Mouse (Mus musculus) kidney, adult 9 months (tissue): ENCODE results near the gene Serpinb1c.
"Not testable (repeated sequence)": the region's sequence is repeated elsewhere in the genome, so short reads cannot be mapped to it uniquely, and the experiment has no call there.

Source experiments
- DNase-seq: peaks from one replicate; pipeline ENCODE4 v3.0.0; 2022

Gene Serpinb1c

GRCm38 (mm10) chr13:32864529-32864928 is 33.5 kb downstream of the Serpinb1c start:
- not testable (repeated sequence) for DNase-seq

DNA sequence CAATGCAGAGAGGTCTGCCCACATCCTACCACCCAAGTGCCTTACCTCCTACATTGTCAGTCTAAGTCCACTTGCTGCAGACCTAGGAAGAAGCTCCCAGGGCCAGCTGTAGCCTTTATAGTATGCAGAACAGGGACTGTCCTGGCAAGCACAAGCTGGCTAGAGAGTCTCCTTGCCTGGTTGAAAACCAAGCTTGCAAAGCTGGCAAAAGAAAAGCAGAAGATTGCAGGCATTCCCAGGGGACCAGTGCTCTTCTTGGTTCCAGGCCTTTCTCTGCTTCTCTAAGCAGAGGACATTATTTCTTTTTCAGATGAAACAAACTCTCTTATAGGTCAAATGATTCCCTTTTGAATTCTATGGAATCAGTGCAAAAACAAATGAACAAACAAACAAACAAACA is 34.6 kb downstream of the Serpinb1c start:
- no peak for DNase-seq

GRCm38 (mm10) chr13:32860821-32861220 is 37.2 kb downstream of the Serpinb1c start:
- DNase-seq = no peak

DNA sequence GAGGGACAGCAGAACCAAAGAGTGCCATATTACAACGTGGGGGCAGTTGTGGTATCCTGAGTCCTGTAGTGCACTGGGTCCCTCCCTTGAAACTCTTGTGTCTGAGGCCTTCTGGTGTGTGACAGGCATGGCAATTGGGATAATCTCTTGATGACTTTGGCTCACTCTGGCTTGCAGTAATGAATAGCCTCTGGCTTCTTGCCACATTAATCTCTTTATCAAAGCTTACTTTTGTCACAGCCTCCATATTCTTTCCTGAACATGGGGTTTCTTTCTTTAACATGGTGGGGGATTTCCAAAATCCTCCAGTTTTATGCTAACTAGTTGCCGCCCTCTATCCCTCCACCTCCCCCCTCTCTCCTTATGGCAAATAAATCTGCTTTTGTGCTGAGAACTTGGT is 44.9 kb downstream of the Serpinb1c start:
- DNase-seq = no peak

DNA sequence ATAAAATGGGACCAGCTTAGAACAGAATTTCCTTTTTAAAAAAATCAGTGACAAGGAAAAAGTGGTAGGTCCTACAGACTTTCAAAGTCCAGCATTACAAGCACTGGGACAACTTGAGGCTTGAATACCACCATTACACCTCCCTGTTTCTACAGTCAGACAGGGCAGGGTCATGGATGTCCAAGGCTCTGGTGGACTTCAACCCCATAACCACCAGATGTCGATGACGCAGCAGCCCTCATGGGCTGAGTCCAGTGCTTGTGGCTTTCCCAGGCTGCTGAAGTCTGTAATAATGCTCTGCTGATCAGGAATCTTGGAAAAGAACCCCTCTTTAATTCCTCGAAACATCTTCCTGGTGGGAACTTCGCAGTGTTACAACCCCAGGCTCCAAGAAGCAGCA is 45.5 kb downstream of the Serpinb1c start:
- peak; percentile 25 for DNase-seq

- peak; percentile 61 for DNase-seq
Observed at GRCm38 (mm10) chr13:32851967-32852366, 46.0 kb downstream of the Serpinb1c start.

DNA sequence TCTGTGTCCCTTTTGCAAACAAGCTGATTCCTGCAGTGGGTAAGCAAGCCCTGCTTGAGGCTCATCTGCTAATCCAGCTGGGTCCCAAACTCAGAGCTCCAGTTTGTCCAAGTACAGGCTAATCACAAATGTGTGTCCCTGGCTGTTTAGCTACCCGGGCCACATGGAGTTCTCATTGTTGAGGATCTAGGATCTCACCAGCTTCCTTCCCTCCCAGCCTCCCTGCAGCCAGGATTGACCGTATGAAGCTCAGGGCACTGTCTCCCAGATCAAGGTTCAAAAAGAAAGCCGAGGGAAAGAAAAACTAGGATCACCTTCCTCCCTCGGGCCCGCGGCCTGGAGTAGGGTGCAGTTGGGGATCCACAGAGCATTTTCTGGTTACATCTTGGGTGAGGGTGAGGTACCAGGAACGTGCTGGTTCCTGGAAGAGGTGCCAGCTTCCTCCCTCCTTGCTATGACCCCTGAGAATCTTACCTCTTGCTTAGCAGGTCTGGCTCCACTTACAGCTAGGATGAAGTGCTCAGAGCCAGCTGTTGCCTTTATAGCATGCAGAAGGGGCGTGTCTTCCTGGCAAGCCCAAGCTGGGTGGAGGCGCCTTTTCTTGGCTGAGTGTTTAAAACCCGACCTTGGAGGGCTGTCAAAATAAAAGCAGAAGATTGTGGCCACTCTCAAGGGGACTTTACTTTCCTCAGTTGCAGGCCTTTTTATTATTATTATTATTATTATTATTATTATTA is 47.2 kb downstream of the Serpinb1c start, which contains the start of gene Serpinb1a:
Gene Serpinb1a (minus strand): TSS at position 518 of the 737 bp plus-strand sequence.
- peak; percentile 64 for DNase-seq

DNA sequence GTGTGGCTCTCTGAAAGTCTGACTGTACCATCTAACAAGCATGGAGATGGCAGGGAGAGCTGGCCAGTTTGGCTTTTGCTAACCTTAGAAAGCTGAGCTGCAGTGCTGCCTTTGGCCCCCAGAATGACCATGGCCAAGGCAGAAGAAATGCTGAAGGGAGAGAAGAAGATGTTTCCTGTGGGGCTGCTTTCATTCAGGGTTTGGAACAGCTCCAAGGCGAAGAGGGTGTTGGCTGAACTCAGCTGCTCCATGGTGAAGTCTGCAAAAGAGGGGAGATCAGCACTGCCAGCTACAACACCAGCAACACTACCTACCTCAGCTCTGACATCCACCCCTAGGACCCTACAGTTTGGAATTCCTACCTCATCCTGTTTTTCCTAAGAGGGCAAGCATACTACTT is 47.9 kb downstream of the Serpinb1c start:
- no peak for DNase-seq

DNA sequence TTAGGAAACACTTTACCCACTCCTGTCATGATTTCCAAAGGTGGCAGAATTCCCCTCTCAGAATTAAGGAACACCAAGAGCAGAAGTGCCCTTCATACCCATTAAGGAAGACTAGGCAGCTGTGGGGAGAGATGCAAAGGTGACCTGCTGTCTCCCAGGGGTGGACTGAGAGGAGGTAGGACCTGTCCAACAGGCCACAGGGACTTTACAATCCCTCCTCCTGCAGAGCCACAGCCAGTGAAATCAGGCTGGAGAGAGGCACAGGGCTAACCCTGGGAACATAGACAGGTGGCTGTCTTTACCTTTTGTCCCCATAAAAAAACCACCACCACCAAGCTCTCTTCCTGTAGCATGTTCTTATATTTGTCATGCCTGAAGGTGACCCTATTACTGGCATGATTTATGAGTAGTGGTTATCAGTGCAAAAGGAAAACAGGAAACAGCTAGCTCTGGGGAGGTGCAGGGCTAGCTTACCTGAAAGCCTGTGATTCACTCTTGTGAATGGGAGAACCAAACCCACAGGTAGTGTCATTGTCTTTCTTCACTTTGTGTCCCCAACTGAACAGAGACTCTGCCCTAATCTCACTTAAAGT is 48.4 kb downstream of the Serpinb1c start:
- DNase-seq = no peak

DNA sequence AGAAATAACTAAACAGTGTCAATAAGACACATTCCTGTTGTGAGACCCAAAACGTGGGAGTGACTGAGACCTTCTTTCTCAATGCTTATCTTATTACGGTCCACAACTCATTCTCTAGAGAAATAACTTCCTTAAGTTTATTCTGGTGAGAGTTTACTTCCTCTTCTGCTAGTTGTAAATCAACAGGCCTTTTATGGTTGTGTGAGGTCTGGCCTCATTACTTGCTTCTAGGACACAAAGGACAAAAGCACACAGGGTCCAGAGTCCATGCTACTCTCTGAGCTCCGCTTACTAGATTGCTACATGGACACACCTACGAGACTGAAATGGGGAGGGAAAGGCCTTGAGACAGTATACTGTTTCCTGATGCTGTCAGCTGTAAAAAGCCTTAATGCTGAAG is 48.9 kb downstream of the Serpinb1c start:
- peak; percentile 81 for DNase-seq

GRCm38 (mm10) chr13:32846221-32846620 is 51.8 kb downstream of the Serpinb1c start:
- no peak for DNase-seq

- DNase-seq = no peak
Observed at GRCm38 (mm10) chr13:32841349-32841748, 56.7 kb downstream of the Serpinb1c start.

GRCm38 (mm10) chr13:32839314-32839713 is 58.7 kb downstream of the Serpinb1c start:
- DNase-seq = no peak

- no peak for DNase-seq
Observed at GRCm38 (mm10) chr13:32834513-32834912, 63.5 kb downstream of the Serpinb1c start.

GRCm38 (mm10) chr13:32833237-32833636 is 64.8 kb downstream of the Serpinb1c start:
- no peak for DNase-seq

GRCm38 (mm10) chr13:32832776-32833175 is 65.2 kb downstream of the Serpinb1c start:
- no peak for DNase-seq

DNA sequence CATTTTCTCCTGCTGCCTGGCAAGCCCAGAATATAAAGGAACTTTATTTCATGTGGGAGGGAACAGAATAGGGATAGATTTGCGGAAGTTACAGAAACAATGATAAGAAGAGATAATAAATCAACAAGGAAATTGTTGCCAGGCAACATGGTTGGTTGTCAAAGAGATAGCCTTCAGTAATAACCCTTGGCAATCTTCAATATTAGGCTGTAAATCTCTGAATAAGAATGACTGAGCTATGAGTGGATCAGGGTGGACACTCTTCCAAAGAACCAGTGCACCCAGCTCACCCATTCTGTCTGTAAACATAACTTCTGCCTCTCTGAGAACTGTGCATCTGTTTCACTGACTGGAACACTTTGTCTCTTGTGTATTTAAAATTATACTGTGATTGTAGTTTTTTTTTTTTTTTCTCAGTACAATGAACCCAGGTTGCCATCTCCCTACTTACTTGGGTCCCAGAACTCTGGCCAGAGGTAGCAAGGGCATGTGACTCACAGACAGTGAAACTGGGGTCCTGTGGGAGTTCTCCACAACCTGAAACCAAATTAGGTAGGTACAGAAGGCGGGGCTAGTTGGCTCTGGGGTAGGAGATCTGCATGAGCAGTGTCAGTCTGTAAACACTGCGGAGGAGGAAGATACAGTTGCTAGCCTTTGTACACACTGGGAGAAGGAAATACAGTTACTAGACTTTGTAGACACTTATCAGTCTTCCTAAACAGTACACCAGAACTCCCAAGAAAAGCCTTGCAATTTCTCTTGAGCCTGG is 66.3 kb downstream of the Serpinb1c start:
- DNase-seq = no peak
